Mouse (Mus musculus): ENCODE measurements around the gene Zfp467. TPM values are rescaled to one million over a fixed set of nuclear protein-coding genes. Genes with fewer than 3 reads are reported as not detected.

Zfp467 gene
- 3.8 and 4.1 TPM in 2 replicates for polyA plus RNA-seq (2012; rRNA removed)

GRCm38 (mm10) chr6:48445181-48446101 lies at the start of gene Zfp467:
Zfp467 (minus strand) TSS chr6:48445825.

GRCm38 (mm10) chr6:48447929-48448328 lies 2.3 kb upstream of the Zfp467 start, which contains the start of gene Sspo:
Sspo (plus strand) TSS chr6:48448229.

GRCm38 (mm10) chr6:48395105-48396007 lies 50.3 kb downstream of the Zfp467 start, which contains the start of gene Krba1:
Krba1 (plus strand) TSS chr6:48395586.

Other genes starting within 250 kb of the Zfp467 start
- gene Krba1, start 50.2 kb downstream of the Zfp467 start, polyA plus RNA-seq (2012; rRNA removed): 2.7 and 3.2 TPM in 2 replicates
- 0.18 and 0.22 TPM in 2 replicates for gene Sspo, start 2.4 kb upstream of the Zfp467 start, polyA plus RNA-seq (2012; rRNA removed)
- gene Atp6v0e2, start 91.8 kb upstream of the Zfp467 start, polyA plus RNA-seq (2012; rRNA removed): 0.55 and 0.67 TPM in 2 replicates
- gene Lrrc61, start 109.0 kb upstream of the Zfp467 start, polyA plus RNA-seq (2012; rRNA removed): 3.1 and 4.0 TPM in 2 replicates
- 77.7 and 123 TPM in 2 replicates for gene Rarres2, start 127.0 kb upstream of the Zfp467 start, polyA plus RNA-seq (2012; rRNA removed)
- 0.37 TPM in 1 of 2 replicates, not detected in the other for gene Gm45021, start 143.8 kb upstream of the Zfp467 start, polyA plus RNA-seq (2012; rRNA removed)
- gene Repin1, start 148.1 kb upstream of the Zfp467 start, polyA plus RNA-seq (2012; rRNA removed): 18.1 and 19.4 TPM in 2 replicates
- not detected in 2 replicates for gene Gm44965, start 148.1 kb upstream of the Zfp467 start, polyA plus RNA-seq (2012; rRNA removed)
- gene Zfp775, start 156.2 kb upstream of the Zfp467 start, polyA plus RNA-seq (2012; rRNA removed): 1.7 and 2.2 TPM in 2 replicates
- 0.20 and 0.21 TPM in 2 replicates for gene AI854703, start 180.9 kb upstream of the Zfp467 start, polyA plus RNA-seq (2012; rRNA removed)
- 2.7 and 3.0 TPM in 2 replicates for gene Gimap8, start 201.4 kb upstream of the Zfp467 start, polyA plus RNA-seq (2012; rRNA removed)
- 6.6 and 7.7 TPM in 2 replicates for gene Gimap9, start 230.3 kb upstream of the Zfp467 start, polyA plus RNA-seq (2012; rRNA removed)
- gene Gimap4, start 238.7 kb upstream of the Zfp467 start, polyA plus RNA-seq (2012; rRNA removed): 11.2 and 11.3 TPM in 2 replicates